Mouse (Mus musculus) c-Kit-positive CD71-positive TER-119-positive erythroid progenitor cells, embryonic 14.5 days (primary cell): ENCODE measurements around the gene Mapk8ip1.
"Not testable (repeated sequence)": the region's sequence is repeated elsewhere in the genome, so short reads cannot be mapped to it uniquely, and the experiment has no call there.

Experiments used
- DNase-seq: peaks from one replicate; pipeline ENCODE4 v3.0.0-alpha.2; 2013; ENCODE audit warnings: low spot score

Gene Mapk8ip1

DNA sequence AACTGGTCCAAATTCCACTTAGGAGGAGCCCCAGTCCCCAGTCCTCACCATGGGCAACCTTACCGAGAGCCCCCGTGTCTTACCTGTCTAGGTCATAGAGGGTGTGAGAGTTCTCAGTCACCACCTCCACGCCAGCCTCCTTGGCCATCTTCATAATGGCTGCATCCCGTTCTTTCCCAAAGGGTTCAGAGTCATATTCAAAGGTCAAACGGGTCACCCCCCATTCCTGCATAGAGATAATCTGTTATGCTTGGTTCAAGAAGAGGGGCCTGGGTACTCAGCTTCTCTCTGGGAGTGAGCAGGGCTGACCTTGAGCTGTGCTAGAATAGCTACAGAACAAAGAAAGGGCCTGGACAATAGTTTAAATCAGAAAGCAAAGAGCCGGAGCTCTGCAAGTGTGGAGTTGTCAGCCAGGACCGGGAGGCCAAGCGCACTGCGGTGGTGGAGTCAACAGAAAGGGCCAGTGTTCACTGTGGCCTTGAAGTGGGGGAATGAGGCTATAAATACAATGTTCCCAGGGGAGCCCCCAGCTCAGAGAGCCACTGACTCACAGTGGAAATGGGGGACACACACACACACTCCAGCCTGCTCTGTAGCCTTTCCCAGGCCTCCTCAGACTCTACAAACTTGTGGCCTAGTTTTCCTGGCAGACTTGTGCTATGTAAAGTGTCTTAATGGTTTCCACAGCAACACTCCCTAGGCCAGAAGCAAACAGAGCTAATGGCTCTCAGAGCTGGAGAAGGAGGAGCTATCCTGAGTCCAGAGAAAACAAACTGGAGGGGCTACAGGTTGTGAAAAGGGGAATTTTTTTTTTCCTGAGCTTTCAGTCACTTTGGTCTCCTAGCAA is 23.6 kb upstream of the Mapk8ip1 start:
- DNase-seq = no peak

DNA sequence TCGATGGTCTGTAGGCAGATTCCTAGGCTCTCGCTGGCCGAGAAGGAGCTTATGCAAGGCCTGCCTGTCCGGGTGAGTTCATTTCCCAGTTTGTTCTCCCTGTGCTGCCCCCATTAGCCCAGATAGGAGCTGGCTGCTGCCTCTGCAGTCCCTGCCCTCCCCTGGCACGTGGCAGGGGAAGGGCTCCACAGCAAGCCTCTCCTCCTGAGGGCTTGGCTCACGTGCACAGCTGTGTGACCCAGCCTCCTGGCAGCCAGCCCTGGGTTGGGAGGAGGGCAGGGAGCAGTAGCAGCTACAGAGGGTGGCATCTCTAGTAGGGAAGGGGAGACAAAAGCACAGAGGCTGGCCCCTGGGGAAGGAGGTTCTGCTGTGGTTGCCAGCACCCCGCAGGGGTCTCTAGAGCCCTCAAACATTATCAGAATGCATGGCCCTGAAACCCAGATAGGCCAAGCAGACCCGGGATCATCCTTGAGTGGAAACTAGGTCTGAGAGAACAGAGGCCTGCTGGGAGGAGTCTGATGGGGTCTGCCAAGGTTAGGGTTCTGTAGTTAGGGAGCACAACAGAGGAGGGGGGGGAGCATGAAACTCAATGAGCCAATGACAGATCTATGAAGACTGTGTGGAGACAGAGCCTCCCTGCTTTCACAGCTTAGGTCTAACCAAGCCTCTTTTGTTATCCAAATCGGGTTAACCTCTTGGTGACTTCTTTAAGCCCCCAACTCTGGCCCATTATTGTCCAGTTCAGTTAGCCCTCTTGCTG is 22.8 kb upstream of the Mapk8ip1 start:
- no peak for DNase-seq

DNA sequence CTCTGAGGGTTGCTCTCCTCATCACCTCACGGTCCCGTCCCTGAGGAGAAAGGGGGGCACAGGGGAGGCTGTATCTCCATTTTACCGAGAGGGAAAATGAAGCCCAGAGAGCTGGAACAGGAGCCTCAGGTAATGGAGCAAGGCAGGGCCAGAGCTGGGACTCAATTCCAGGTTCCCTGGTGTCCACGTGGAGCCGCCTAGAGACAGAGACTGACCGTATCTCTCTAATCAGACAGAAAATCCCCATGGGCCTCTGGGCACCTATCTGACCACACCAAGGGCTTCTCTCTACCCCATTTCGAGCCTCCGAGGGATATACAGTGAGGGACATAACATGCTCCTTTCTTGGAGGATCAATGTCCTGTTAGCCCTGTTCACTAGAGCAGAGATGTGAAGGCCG is 22.1 kb upstream of the Mapk8ip1 start:
- DNase-seq = no peak

DNA sequence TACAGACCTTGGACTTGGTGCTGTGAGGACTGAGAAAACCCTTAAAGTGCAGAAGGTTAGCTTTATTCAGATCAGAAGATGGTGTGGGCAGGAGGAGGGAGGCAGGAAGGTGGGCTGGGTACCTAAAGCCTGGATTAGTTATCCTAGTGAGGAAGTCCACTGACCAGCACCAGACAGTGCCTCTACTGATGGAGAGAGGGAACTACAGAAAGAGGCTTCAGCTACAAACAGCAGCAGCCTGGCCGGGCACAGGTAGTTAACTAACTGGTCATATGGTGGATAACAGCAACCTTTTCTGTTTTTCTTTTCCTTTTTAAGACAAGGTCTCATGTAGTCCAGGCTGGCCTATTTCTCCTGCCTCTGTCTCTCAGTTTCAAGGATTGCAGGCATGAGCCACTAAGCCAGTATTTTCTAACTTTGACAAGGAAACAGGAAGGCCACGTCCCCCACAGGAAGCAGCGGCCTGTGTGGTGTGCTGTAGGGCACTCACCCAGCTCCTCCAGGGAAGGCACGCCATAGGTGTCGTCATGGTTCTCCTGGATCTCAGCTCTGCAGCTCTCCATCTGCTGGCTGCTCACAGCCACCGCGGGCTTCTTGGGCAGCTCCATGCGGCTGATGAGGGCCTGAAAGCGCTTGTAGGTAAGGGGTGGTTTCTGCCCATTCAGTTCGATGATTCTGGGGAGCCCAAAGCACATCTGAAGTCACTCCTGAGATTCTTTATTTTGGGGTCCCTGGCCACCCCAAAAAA is 21.5 kb upstream of the Mapk8ip1 start:
- no peak for DNase-seq

DNA sequence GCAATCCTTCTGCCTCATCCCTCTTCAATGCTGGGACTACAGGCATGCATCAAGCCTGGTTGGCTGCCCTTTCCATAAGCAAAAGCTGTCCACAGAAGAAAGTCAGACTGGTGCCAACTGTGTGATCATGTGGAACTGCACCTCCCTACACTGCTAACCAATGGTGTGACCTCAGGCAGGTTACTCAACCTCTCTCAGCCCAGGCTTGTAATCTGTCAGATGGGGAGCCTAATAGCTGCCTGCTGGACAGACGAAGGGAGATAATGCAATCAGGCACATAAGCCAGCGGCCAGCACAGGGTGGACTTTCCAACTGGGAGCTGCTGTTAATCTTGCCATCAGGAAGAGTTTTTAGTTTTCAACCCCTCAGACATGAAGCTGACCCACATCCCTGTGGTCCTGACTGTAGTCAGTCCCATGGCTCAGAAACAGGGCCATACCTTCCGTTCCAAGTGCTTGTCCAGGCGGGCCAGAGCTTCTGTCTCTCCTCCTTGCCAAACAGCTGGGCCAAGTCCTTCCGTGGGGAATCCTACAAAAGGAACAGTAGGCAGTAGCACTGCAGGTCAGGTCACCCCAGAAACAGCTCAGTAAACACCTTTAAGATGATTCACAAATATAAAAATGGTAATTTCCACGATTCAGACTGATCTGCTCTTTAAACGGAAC is 20.8 kb upstream of the Mapk8ip1 start:
- no peak for DNase-seq

DNA sequence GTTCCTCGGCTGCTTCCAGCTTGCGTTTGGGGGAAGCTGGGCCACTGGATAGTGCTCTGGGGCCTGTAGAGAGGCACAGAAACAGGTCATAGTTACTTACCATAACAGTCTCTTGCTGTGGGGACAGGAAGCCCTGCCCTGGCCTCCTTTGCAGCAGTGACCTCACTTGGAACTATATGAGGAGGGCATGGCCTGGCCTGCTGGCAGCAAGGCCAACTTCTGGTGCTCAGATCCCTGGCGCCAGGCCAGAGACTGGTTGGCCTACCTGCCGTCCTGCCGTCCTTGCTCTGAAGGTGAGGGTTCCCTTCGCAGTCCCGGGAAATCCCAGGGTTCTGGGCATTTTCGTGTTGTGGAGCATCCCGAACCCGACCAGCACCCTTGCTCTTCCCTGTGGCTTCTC is 10.6 kb upstream of the Mapk8ip1 start:
- DNase-seq = no peak

DNA sequence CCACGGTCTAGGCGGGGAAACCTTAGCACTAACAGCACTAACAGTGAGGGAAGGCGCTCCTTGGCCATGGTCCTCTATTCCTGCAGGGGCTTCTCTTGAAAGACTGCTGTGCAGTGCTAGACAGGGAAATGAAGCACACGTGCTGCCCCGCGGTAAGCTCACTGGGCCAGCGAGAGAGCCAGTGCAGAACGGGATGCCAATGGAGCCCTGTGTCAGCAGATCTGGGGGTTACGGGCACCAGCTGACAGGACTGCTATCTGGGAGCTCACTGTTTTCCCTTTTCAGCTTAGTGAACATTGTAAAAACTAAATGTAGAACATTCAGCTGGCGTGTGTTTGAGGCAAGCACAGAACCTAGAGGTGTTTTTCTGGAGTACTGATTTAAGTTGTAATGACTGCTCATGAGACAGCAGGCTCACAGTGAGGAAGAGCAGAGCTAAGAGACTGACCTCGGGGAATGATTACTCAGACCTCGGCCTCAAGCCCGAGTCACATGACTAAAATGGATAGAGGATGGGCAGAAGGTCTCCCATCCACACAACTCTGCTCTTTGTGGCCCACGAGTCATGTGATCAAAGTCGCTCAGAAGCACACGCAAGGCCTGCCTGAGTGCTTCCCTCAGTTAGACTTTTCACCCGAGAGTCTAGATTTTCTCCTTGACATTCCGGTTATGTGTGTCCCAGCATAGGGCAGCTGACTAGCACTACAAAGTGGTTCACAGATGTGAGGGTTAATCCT is 7.4 kb upstream of the Mapk8ip1 start:
- DNase-seq = no peak

DNA sequence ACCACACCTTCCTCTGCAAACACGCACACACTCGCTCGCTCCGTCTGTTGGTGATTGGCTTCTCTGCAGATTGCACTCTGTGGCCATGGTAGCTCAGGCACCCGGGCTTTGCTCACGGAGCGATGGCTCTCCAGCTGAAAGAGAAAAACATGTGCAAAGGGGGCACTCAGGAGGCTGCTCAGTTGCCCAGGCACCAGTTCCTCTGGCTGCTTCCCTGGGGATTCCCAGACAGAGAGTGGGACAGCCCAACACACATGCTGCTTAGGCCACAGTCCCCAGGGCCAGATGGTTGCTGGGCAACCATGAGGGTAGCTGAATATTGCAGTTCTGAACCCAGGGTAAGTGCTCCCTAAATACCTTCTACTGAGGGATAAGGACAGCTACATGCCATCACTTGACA is 4.6 kb upstream of the Mapk8ip1 start:
- DNase-seq = no peak

DNA sequence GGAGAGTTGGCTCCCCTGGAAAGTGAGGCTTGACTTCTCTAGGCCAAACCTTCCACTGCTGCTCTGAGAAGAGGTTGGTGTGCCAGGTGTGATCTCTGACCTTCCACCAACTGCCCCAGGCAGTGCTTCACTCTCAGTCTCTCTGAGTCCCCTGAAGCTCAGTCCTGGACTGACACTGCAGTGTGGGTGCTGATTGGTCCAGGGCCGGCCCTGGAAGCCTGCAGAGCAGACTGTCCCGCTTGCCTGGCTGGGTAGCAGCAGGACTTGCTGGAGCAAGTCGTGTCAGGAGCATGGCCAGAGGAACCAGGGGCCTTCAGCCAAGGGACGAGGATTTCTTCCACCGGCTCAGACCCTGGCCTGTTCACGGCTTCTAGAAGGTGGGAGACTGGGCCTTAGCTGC is 3.7 kb upstream of the Mapk8ip1 start:
- no peak for DNase-seq

DNA sequence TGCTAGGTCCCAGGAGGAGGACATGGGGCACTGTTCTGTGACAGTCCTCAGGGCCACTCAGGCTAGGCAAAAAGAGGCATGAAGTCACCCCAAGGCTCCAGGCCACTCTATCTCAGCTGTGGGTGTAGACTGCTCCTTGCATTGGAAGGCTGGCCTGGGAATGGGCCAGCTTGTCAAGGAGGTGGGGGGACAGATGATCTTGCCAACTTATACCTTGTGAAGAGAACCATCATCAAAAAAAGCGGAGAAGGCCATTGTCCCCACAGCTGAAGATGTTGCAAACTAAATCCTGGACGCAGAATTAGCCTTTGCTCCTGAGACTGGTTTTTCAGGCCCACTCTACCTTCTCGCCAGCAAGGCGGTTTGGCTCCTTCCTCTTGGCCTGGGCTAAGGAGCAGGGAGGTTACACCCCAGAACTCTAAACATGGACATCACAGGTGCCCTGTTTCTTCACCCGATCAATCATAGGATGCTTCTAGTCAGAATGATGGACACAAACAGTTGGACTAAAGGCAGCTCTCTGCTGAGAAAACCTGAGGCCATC is 2.8 kb upstream of the Mapk8ip1 start:
- DNase-seq = no peak

DNA sequence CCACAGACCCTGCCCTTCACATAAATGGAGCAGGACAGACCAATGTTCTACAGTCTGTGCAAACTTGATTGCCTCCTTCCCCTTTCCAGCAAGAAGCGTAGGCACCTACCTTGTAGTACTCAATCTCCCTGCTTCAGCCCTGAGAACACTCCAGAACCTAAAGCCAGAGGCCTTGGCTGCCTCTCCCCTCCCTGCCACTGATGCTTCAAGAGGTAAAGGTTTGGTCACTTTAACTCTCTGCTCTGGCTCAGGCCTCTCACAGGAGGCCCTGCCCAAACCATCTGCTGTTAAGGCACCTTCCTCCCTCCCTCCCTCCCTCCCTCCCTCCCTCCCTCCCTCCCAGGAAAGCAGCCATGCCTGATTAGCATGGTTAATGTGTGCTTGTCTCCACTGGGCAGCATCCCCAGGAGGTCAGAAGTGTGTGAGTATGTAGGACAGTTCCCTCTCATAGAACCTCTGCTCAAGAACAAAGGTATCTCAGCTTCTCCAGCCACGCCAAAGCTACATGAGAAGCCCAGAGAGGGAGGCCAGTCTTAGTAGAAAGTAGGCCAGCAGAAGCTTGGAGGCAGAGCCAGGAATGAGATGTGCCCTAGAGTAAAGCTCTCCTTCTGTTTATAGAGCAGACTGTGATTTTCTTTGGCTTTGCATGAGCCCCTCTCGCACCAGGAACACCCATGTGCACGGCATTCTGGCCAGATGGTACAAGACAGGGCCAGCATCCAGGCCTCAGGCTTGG is 1.7 kb upstream of the Mapk8ip1 start:
- DNase-seq = no peak

DNA sequence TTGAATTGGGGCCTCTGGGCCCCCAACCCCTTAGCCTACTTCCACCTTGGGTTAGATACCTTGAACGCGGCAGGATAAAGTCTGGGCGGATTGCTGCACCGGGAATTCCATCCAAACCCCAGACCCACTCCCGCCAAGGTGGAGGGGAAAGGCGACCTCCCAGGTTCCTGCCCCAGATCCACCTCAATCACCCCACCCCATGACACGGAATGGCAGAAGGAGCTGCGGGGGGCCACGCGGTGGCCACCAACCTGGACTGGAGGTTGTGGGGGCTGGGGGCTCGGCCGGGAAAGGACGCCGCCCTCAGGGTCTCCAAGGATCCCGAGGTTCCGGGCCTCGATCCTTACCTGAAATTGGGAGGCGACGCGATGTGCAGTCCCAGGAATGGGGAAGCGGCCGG is 381 bp downstream of the Mapk8ip1 start:
- no peak for DNase-seq

DNA sequence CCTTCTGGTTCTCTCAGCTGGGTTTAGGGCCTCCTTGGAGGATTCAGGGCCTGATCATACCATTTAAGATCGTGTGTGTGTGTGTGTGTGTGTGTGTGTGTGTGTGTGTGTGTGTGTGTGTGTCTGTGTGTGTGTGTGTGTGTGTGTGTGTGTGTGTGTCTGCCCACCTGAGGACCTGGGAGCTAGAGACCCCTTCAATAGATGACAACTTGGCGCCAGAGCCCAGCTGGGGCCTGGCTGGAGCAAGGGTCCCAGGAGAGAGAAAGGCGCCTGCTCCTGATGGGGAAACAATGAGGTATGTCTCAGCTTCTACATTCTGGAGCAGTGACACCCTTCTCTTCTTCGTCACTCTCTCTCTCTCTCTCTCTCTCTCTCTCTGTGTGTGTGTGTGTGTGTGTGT is 1.2 kb downstream of the Mapk8ip1 start:
- DNase-seq = not testable (repeated sequence)

DNA sequence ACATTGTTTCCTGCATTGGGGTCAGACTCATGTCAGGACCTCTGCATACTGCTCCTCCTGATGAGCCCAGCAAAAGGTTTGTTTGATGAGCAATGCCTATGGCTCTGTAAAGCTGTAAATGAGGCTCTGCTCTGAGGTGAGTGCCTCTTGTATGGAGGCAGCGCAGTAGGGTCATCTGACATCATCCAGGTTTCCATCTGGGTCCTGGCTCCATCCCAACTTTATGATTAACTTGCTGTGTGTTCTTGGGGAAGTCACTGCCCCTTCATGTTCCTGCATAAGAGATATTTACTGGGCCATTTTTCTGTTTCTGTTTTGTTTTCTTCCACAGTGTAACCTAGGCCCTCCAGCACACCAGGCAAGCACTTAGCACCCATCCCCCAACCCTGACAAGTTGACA is 3.6 kb downstream of the Mapk8ip1 start:
- no peak for DNase-seq

DNA sequence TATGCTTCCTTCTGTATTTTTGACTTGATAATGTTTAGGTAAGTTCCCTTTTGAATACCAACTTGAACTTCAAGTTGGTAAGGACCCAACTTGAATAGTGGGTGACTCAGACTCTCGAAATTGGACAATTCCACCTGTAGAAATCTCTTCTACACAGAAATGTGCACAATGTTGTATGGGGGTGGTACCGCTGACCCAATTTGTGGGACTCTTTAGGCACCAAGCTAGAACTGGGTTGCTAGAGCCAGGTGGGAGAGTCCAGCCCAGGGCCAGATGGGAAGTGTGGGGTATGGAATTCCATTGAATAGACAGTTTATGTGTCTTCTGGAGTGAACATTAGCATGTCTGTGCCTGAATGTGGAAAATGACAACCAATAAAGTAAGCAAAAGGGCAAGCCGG is 5.5 kb downstream of the Mapk8ip1 start:
- DNase-seq = no peak

DNA sequence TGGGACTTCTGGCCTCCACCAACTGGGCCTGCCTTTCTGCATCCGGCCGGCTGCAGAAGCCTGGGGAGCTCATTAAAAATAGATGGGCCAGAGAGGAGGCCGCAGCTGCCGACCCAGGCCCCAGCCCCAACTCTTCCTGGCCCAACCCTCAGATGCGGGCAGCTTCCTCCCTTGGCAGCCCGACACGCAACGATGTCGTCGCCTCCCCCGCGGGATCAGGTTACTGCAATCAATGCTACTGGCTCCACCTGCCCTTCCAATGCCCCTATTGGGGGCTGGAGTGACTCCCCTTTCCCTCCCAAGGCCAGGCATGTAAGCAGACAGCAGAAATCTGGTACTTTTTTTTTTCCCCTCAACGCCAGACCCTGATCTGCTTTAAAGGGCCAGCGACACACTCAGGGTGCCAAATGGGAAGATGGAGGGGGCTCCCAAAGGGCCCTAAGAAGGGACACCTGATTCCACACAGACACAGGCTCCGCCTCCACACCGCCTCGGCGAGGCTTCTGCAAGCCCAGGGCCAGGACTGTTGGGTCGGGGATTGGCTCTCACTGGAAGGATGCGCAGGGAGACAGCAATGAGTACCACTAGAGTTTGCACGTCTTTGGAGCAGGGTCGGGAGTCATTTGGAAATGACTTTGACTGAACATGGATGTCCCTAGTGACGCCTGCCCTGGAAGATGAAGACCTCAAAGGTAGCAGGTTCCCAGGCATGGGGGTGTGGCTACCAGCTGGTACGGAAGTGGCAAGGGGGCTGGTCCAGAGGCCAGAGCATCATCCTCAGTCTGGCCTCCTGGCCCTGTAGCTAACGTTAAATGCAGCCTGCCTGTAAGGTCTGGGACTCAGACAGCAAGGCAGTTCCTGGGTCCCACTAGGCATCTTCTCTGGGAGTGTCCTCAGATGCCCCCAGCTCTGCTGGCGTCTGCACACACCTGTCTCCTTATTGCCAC is 8.5 kb downstream of the Mapk8ip1 start:
- DNase-seq = no peak

DNA sequence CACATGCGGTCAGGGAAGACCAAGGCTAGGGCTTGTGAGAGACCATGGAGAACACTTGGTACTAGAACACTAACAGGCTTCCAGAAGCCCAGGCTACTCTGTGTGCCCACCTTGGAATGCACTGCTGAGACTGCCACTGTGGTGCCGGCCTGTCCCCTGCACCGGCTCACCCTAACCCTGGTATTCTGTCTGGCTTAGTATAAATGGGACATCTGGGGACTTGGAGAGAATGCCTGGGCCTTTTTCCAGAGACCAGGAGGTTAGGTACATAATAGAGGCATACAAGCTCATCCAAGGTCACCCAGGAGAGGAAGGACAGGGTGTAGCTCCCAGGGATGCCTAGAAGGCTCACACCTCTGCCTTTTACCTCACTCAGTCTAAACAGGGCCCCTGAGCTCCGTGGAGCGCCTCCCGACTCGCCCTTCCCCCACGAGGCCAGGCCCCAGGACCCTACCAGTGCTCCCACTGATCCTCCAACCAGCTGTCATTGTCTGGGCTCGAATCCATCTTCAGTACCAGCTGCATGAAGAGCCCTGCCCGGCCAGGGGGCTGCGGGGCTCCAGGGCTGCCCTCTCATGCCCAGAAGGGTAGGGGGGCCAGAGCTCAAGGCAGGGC is 9.3 kb downstream of the Mapk8ip1 start:
- DNase-seq = no peak

DNA sequence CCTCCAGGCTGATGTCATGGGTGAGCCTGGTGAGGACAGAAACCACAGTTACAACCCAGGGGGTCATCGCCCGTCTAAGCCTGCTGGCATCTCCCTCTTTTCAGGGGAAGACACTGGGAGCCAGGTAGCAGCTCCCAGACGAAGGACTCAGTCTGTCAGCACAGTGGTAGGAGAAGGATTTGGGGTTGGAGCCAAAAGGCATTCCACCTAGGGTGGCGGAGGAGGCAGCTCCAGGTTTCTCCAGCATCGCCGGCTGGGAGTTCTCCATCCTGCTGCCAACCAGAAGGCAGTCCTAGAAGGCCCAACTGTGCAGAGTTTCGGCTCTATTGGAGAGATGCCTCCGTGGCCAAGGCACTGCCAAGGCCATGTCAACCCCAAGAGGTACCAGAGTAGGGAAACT is 9.9 kb downstream of the Mapk8ip1 start:
- no peak for DNase-seq
